Mouse (Mus musculus) brain, embryonic 18.5 days (tissue): ENCODE data around the gene Arrdc4.

ENCODE experiments used
- DNase-seq: peaks from one replicate; pipeline ENCODE4 v3.0.0-alpha.2; 2012; ENCODE audit warnings: low read depth, low spot score

The Arrdc4 gene

DNA sequence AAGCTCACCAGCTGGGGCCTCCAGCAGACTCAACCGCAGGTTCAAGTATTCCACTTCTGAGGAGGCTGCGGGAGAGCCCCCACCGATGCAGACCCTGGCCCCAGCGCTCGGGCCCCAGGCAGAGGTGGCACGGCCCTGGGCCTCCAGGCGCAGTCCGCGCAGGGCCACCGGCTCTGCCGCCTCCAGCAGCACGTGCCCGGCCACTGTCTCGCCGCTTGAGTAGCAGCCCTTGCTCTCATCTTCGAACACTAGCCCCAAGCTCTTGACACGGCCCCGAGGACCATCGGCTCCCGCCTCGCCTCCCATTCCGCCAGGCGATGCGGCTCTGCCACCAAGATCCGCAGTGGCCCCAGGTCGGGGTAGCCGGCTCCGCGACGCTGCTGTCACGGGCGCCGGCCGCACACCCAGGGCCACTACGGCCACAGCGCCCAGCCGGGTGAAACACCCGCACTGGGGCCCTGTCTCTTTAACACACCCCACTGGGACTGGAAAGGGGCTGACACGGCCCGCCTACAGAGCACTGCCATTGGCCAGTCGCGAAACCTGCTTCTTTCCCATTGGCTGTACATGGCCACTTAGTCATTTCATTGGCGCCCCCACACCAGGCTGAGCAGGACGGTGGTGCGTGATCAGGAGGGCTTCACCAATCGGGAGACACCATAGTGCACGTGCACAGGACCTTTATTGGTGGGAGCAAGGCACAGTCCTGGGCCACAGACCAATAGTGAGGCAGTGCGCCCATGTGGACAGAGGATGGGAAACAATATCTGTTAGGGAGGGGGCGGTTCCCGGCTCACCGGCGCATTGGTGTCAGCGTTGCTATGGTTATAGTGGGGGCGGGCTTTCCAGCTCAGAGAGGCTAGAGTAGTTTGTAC, at the start of gene Arrdc4:
Arrdc4 (minus strand) TSS at position 481 of the 875 bp plus-strand sequence.
- DNase-seq = peak; percentile 99

DNA sequence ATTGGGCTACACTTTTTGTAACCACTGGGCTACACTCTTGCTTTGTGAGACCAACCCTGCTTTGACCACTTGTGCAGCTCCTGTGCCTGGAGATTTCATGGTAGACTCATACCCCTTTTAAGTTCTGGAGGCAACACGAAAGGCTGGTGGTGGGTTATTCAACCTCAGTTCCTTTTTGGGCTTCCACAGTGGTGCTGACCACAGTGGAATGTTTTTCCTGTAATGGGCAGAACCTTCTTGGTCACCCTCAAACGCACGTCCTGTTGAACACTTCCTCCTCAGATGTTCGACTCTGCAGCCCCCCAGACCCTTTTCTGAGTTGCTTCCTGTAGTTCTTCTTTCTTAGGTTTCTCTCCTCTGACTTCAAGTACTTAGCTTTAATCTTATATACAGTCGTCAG, 46.5 kb upstream of the Arrdc4 start:
- no peak for DNase-seq

DNA sequence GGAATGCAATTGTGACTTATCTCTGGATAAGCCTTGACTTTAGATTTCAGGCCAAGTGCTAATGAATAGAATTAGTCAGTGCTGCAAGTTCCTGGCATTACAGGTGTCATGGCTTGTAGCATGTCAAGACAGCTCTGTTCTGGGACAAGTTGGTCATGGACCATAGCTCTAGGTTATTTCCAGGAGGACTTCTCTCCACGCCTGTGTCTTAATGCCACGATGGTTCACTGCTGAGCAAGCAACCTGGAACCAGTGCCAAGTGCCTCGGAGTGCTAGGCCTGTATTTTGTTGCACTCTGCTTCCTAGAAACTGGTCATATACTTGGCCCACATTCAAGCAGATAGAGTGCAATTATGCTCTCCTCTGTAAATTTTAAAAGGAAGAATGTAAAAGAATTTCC, 39.7 kb upstream of the Arrdc4 start:
- no peak for DNase-seq

DNA sequence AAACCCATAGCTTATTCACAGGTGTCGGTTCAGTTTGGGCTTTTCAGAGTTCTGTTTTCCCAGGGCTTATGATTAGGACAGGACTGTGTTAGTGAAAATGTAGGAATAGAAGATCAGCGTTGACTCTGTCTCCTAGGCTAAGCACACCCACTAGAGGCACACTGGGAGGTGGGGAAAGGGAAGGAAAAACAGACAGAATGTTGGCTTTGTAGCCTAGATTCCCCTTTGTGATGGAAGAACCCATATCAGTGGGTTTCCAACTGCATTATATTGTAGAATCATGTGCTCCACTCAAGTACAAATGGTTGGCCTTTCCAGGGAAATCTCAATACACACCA, 22.7 kb upstream of the Arrdc4 start:
- DNase-seq = no peak

DNA sequence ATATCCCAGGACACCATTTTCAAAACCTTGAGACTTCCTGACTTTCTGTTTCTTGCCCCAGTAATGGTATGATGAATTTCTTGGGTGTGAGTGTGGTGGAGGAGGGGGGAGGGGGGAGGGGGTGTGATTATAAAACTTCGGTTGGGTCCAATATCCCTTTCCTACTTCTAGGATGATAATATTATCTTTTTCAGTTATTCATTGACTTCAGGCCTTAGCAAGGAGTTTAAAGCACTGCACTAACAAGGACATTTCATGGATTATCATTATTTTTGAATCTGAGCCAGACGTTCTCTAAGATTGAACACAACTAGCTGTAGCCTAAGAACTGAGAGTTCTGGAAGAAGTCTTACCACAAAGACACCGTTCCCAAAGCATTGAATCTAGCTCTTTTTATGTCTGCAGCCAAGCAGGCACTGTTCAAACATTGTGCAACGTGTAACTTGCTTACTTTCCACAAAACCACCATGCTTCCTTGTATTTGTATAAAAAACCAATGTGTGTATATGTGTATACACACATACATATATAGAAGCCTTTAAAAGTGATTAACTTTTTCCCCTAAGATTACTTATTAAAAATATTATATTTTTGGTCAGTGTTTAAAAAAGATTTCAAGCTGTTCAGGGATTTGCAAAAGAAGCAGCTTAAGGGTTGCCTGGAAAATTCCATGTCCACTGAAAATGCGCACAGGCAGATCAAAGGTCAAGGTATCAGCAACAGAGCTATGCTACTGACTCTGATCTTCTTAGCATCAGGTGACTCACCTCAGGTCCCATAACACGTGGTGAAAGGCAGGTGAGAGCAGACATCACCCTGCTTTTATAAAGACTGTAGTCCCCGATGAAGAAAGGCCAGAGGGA, 22.1 kb upstream of the Arrdc4 start:
- DNase-seq = no peak

DNA sequence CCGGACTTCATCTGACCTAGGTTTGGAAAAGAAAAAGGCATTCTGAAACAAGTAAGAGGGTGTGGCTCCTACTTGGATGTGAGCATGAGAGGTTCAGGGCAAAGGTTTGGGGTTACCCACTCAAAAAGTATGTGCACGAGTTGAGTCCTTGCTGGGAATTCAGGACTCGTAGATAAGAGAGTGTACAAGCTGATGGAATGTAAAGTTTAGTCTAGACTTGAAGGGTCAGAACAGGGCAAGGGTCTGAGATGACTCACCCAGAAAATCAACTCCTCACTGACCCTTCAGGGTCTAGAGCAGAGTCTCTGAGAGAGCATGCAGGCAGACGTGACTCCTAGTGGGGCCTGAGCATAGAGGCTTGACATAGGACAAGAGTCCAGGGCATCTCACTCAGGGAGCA, 16.9 kb upstream of the Arrdc4 start:
- no peak for DNase-seq

GRCm38 (mm10) chr7:68759148-68759724, 10.2 kb upstream of the Arrdc4 start:
- DNase-seq = no peak

DNA sequence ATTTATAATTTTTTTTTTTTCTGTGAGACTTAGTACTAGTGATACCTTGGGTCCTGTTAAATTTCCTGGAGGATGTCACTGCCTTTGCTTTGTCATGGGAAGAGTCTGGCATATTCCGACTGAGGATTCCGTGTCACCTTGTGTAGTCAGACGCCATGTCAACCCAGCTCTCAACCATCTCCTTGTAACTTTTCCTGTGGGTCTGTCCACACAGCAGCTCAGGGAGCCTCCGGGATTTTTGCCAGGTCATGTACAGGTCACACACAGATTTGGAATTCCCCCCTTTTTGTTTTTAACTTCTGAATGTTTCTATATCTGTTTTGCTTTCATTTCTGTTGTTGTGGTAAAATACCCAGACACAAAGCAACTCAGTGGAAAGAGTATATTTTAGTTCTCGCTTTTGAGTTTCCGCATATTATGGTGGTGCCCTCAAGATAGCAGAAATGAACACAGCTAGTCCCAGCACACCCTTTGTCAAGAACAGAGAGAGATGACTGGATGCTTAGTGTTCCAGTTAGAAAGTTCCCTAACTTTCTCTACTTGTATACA, 7.7 kb upstream of the Arrdc4 start:
- DNase-seq = no peak

- DNase-seq = no peak
Measured at GRCm38 (mm10) chr7:68749919-68750318, 878 bp upstream of the Arrdc4 start.

- no peak for DNase-seq
Measured at GRCm38 (mm10) chr7:68748361-68748760, 680 bp downstream of the Arrdc4 start.

DNA sequence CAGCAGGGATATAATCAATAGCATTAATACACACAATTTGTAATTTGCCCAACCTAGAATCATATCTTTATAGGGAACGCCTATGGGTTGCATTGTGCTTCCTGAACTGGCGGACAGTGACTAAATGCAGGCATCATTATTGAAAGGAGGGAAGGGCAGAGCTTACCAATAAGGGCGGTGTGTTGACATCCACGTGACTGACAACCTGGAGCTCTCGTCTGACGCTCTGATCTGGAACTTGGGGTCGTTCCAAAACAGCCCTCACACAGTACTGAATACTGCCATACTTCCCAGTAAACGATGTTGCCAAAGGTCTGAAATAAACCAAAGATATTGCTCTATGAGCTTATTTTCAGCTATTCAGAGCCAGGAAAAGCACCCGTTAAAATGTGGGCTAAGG, 4.4 kb downstream of the Arrdc4 start:
- DNase-seq = peak; percentile 26

- DNase-seq = no peak
Measured at GRCm38 (mm10) chr7:68744206-68744605, 4.8 kb downstream of the Arrdc4 start.

DNA sequence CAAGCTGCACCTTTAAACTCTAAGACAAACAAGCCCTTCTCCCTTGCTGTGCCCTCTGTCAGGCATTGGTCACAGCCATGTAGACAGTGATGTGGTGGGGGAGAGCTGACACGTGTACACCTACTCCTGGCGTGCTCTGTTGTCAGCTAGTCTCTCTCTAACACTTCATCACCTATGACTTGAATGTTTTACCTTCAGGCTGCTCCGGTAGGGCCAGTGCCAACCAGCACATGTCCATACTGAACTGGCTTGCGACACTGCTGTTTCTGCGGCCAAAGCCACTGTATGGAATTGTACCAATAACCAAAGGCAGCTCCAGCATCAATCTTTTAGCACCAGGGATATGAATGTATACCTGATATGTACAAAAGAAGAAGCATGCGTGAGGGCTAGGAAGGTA, 8.3 kb downstream of the Arrdc4 start:
- DNase-seq = no peak

DNA sequence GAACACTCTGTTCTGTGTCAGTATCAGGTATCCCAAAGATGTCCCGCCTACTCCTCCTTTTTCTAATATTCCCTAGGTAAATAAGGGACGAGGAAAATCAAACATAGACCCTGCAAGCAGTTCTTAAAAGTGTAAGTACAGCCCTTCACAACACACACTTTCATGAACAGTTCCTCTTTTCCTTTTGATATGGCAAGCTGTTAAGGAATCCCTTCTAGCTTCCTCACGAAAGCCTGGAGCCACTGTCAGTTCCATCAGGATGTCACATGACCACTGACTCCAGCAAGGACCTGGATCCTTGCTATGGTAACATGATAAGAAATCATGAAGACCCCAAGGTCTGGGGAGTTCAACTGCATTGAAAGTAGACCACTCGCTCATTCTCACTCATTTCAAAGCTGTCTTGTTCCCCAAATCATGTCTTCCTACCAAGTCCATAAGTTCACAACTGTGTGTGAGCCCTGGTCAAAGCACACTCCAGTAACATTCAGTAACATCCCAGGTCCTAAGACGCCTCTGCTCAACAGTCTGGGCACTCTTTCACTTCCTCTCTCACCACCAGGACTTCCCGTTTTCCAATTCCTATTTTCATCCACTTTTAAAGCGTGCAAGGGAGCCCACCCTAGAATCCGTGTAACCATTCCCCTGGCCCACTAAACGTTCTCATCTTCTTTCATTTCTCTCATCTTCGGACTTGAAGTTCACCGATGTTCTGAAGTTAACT, 10.2 kb downstream of the Arrdc4 start:
- DNase-seq = no peak

DNA sequence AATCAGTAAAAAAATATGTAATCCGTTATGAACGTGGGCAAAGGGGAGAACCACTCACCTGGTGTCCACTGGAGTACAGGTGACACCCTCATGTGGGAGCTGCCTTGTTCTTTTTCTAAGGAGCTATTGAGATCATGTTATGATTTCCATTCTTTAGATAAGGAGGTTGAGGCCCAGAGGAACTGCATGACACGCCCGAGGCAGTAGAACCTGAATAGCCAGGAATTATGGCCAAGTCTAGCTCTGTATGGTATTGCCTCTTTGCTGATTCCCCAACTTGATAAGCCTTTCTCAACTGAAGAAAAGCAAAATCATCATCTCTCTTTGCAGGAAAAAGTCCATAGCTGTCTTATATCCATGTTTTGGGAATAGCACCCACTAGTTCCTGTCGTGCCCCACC, 22.7 kb downstream of the Arrdc4 start:
- DNase-seq = no peak

DNA sequence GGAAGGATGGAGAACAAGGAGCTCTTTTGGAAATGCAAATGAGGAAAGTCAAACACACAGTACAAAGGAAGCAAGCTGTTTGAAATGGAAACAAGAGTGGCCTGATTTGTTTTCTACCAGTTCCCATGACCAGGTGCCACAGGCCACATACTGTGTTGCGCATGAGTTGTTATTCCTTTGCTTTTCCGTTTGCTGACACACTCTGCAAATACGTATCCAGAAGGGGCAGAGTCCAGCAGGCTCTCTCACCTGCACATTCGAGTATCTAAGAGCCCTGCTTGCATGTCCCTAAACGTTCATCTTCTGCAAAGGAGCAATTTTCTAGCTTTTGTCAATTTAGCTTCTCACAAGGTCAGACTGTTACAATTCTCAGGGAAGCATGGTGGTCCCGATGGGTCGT, 24.3 kb downstream of the Arrdc4 start:
- no peak for DNase-seq

DNA sequence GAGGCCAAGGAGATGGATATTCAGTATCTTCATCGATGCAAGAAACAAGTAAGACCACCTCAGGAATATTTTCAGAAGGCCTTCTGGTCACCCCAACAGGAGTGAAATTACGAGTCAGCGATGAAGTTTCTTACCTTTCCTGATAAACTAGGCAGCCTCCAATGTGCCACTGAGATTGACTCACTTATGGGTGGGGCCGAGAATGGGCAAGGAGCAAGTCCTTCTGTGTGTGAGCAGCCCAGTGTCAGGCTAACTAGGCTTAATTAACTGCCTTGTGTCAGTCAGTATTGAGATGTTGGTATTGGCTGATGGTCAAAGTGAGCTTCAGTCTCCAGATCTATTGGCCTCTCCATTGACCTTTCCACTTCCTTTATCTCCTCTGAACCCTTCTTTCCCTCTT, 27.5 kb downstream of the Arrdc4 start:
- no peak for DNase-seq

GRCm38 (mm10) chr7:68717988-68718387, 31.1 kb downstream of the Arrdc4 start:
- DNase-seq = no peak

DNA sequence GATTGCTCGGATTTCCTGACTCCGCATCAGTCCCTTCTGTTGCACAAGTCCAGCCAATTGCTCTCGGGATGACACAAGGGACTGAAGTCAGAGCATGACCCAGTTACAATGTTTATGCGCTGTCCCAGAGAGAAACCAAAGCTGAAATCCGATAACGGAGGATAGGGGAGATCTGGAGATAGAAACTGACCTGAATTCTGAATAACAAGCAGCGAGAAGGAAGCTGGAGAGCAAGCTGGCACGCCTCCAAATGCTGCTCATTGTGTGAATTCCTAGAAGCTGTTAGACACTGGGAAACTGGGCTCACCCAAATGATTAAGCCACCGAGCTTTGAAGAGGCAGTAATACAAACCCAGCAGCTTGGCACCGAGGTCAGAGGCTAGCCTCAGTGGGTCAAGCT, 31.5 kb downstream of the Arrdc4 start:
- peak; percentile 37 for DNase-seq

DNA sequence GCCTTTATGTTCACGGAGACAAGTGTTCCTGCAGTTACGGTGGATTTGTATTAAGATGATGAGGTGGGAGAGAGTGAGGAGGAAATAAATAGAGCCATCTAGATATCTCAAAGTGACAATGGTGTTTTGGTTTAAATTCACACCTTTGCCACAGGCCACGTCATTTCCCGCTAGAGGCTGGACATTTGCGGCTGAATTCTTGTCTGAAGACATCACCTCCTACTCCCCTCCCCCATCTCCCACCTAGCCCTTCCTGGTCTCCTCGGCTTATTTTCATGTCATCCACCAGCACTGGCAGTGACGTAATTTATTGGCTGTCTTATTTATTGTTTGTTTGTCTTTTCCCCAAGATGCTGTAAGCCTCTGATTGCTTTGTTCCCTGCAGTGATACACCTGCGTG, 32.1 kb downstream of the Arrdc4 start:
- DNase-seq = no peak

- no peak for DNase-seq
Measured at GRCm38 (mm10) chr7:68712928-68713327, 36.1 kb downstream of the Arrdc4 start.

DNA sequence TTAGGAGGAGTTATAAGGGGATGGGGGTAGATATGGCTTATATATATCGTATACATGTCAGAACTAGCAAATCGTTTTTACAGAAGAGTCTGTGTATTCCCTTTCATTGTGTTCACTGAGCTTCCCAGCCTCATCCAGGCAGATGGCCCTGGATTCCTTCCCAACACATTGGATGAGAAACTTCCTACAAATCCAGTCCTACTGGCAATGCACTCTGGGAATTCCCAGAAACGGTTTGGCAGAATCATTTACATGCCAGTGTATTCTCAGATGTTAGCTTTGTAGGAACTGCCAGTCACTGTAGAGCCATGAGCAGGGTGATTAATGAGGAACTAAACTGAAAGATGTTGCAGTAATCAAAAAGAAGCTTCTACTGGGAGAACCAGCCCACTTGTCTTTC, 36.6 kb downstream of the Arrdc4 start:
- DNase-seq = peak; percentile 66
